Mouse (Mus musculus) hematopoietic stem cell, adult 5-6 weeks (primary cell): ENCODE results near the gene Fam71b. TPM values are rescaled to one million over a fixed set of nuclear protein-coding genes. Genes with fewer than 3 reads are reported as not detected.
A peak's percentile ranks its signal among the peaks of the same experiment; 100 is the strongest.
"Not testable (repeated sequence)": the region's sequence is repeated elsewhere in the genome, so short reads cannot be mapped to it uniquely, and the experiment has no call there.

Experiments
- ATAC-seq, 2 experiments: fragments of 125-278 bp in 1 of 2; replicated peaks in 1 of 2; 2 replicates each; pipeline ENCODE4 v1.8.0; 2016 to 2017; ENCODE audit warnings: inconsistent platforms in 2 of 2, mild to moderate bottlenecking in 2 of 2, moderate number of reproducible peaks in 2 of 2, low read depth in 1 of 2, moderate TSS enrichment in 1 of 2; ENCODE audit not compliant: low FRiP score in 2 of 2, poor library complexity in 2 of 2, severe bottlenecking in 2 of 2, insufficient read depth in 1 of 2, low TSS enrichment in 1 of 2
- total RNA-seq: library from RNA; stranded (forward); fragments of 172-1452, 232-1000 nt; gene quantifications from 2 replicates; pipeline ENCODE4 v1.2.3, GENCODE M21; 2017

Gene Fam71b
- total RNA-seq, 1 experiment from 2014 or later = not detected

DNA sequence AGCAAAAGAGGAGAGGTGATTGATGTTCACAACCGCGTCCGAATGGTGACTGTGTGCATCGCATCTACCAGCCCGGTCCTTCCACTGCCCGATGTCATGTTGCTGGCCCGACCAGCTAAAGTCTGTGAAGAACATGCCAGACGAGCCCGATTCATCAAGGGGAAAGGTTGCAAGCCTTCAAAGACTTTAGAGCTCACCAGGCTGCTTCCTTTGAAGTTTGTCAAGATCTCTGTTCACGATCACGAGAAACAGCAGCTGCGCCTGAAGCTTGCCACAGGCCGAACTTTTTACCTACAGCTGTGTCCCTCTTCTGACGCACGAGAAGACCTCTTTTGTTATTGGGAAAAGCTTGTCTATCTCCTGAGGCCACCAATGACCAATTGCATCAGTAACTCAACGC, 8.6 kb downstream of the Fam71b start:
- no peak for ATAC-seq

DNA sequence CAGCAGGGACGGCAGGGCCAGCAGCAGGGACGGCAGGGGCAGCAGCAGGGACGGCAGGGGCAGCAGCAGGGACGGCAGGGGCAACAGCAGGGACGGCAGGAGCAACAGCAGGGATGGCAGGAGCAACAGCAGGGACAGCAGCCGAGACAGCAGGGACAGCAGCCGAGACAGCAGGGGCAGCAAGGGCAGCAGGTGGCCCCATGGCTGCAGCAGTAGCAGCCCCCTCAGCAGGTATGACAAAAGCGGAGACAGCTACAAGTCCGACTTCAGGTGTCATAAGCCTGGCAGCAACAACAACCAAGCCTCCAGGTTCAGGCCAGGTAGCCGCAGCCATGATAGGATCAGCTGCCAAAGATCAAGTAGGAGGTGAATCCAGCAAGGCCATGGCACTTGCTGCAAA, 10.4 kb downstream of the Fam71b start:
- ATAC-seq = no peak

DNA sequence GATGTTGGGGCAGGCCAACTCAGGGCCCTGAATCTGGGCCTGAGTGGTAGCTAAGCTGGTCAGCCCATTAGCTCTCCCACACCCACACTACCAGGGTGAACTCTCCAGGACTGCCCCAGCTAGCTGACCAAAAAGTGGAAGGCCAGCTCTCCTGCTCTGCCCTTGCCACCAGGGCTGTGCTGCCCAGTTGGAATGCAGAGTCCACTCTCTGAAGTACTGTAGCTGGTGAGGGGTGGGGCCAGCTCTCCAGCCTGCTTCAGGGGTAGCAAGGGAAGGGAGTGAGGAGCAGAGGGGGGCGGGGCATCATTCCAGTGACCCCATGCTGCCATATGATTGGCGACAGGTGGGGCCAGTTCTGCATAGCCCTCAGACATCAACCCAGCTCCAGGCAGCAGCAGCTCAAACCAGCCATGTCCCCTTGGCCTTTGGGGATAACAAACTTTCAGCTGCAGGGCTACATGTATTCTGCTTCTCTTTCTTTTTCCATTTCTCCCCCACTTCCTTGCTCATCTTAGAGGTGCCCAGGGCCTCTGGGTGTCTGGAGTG, 13.7 kb downstream of the Fam71b start:
- ATAC-seq = no peak

- ATAC-seq = no peak
Measured at GRCm38 (mm10) chr11:46418438-46418837, 22.1 kb downstream of the Fam71b start.

GRCm38 (mm10) chr11:46418860-46419259, 22.5 kb downstream of the Fam71b start:
- no peak for ATAC-seq

GRCm38 (mm10) chr11:46421086-46421888, 24.9 kb downstream of the Fam71b start:
- ATAC-seq = peak in 1 of 2 experiments; percentile 42; a peak in 1 of 4 replicates

DNA sequence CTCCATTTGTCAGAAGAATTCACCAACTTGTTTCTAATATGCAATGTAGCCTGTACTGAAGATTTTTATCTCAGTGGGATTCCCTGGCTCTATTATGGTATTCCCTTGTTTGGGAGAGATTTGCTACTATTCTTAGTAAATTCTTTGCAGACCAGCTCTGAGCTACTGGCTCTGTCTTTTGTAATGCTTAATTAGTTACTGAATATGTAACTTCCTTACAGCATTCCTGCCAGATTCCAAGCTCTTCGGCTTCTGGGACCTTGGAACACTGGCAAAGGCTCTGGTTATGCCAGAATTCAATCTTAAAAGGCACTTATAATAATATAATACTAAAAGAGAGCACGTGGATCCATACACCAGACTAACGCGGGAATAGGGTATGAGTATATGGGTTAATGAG, 31.8 kb downstream of the Fam71b start:
- ATAC-seq = not testable (repeated sequence)

DNA sequence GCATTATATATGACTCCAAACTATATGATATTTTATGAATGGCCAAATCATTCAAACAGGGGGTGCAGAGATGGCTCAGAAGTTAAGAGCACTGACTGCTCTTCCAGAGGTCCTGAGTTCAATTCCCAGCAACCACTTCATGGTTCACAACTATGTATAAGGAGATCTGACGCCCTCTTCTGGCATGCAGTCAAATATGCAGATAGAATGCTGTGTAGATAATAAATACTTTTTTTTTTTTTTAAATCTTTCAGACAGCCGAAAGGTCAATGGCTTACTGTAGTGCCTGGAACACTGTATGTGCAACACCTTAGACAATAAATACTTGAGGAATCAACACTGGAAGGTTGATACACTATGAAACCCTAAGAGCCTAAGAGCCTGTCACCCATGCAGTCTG, 33.8 kb downstream of the Fam71b start:
- ATAC-seq = no peak

DNA sequence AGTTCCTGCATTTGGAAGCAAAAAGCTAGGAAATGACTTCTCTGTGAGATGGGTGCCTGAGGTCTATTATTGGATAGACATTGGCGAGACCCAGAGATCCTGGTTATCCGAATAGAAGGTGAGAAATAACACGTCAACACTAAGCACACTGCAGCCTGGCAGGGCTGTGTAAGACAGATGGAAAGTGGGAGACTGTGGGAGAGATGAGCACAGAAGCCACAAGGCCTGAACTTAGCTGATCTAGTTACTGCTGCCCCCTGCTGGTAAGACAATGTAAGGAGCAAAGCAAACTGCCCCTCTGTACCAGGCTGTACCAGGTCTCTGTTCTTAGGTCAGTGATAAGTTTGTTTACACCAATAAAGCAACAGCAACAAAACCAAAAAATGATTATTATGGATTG, 34.8 kb downstream of the Fam71b start:
- peak; percentile 89 to 96 for ATAC-seq

- no peak for ATAC-seq
Measured at GRCm38 (mm10) chr11:46435363-46435762, 39.0 kb downstream of the Fam71b start.

DNA sequence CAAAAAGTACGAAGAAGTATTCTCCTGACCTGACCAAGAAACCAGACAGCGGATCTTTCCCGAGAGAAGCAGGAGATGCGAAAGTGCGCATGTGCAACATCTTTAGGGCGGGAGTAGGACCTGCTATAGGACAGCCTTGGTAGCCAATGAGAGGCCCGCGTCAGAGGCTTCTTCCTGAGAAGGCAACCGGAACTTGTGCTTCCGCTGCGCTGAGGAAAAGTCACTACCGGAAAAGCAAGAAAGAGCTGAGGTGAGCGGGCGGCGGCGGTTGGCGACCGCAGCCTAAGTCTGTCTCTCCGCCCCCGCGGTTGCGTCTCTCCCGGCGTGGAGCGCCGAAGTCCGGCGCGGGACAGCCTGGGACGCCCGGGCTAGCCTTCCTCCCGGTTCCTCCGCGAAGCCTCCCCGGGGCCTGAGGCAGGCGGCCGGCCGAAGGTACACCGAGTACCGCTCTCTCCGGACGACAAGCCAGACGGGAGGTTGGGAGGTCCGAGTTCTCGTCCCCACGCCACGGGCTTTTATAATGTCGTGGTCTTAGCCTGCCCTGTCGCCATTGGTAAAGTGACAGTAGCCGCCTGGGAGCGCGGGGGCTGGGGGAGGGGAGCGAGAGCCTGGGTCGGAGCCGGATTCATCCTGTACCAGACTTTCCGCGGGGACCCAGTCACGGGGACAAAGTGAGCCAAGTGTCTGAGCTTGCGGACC, 40.5 kb downstream of the Fam71b start, which contains the start of gene Med7:
Gene Med7, plus strand, starts transcription at position 166 of the 699 bp plus-strand sequence.
- ATAC-seq = peak; percentile 98 to 99

DNA sequence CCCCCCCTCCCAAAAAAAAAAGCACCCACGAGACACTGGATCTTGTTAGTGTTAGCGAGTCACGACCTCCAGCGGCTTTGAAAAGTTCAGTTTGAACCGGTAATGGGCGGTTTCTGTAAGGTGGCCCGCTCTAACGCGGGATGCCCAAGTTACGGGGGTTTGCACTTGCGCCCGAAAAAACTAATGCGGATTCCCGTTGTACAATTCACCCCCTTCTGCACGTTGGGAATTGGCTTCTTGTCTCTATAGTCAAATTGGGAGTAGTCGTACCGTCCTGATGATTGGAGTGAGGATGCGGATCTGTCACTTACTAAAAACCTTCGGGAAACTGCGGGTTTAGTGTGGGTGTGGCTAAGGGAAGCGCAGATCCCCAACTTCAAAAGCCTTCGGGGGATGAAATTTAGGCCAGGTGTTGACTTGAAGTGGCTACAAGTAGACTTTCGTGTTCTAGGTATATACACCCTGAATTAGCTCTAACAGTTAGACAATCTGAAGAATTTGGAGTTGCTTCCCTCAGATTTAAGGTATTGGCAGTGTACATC, 41.2 kb downstream of the Fam71b start:
- peak; percentile 12 to 33; a peak in 2 of 4 replicates for ATAC-seq

DNA sequence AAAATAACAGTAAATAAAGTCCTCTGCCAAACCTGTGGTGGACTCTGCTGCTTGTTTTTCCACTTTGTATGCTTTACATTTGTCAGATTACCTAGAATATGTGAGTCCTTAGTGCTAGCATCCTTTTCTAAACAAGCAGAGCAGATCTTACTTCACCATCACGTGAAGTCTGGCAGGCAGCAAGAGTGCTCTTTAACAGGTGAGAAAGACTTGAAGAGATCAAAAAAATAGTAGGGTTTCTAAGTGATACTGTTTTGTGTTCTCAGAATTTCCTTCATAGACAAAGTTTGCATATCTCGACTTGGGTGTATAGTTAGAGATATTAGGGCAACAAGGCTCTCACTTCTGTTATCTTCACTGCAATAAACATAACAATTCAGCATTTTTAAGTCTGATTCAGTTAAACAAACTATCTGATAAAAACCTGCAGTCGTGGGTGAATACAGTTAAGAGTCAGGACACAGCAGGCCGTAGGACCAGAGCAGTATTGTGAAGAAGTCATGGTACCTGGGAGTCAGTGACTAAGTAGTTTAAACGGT, 42.7 kb downstream of the Fam71b start:
- ATAC-seq = no peak

DNA sequence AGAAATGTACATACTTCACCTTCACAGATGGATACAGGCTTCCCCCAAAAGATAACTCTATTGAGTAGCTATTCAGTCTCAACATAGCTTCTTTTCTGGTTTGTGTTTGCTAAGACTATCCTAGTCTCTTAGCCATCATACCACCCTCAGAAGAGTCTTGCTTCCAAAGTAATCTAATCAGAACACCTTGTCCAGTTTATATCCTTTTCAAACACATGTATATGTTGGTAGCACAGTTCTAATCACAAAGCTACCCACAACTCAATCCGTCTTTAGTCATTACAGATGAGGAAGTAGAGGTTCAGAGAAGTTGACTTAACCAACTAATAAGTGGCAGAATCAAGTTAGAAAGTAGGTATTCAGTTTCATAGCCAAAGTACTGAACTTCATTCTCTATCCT, 45.4 kb downstream of the Fam71b start:
- peak in 1 of 2 experiments; percentile 38; a peak in 1 of 4 replicates for ATAC-seq

- ATAC-seq = peak; percentile 50 to 54; a peak in 3 of 4 replicates
Measured at GRCm38 (mm10) chr11:46443152-46443551, 46.8 kb downstream of the Fam71b start.

DNA sequence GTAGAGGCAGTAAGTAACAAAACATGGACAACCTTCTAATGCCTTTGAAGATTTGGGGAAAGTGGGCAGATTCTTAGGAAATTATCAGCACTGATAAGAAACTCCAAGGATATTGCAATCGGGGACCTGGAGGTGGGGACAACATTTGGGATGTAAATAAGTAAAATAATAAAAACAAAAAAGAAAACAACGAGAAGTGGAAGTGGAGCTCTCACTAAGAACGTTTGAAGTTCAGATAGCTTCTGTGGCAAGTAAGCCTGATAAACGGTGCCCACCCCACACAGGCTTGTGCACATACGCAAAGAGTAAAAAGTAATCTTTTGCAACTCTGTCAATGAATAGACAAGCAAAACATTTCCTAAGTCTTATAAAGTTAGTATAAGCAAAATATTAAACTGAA, 47.6 kb downstream of the Fam71b start:
- ATAC-seq = no peak

DNA sequence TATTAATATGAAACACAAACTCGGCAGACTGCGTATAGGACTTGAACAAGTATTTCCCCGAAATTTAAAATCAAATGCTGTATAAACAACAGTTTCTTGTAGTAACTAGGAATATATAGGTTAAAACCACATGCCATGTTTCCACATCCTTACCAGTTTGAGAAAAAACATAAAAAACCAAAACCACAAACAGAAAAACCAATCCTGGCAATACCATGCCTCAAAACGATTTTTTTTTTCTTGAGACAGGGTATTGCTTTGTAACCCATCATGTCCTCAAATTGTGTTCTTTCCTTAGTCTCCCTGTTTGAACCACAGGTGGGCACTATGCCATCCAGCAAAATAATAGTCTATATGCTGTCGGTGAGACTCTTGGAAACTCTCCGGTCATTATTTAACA, 49.8 kb downstream of the Fam71b start:
- no peak for ATAC-seq
